Mouse (Mus musculus) testis, adult 2 months (tissue): Measurements from ENCODE around the gene 1700012A03Rik.

ENCODE experiments used
- CTCF ChIP-seq: fragments of 200-500 bp; IDR thresholded peaks from 2 replicates; pipeline ENCODE4 v1.5.1; 2012; ENCODE audit warnings: low read depth, mild to moderate bottlenecking, inconsistent platforms, low read length, moderate library complexity; ENCODE audit not compliant: control insufficient read depth, insufficient read depth, insufficient replicate concordance
- POLR2A ChIP-seq: fragments of 200-500 bp; IDR thresholded peaks from 2 replicates; pipeline ENCODE4 v1.6.1; 2012; ENCODE audit warnings: low read depth, mild to moderate bottlenecking, inconsistent platforms, low read length, moderate library complexity; ENCODE audit not compliant: control insufficient read depth

DNA sequence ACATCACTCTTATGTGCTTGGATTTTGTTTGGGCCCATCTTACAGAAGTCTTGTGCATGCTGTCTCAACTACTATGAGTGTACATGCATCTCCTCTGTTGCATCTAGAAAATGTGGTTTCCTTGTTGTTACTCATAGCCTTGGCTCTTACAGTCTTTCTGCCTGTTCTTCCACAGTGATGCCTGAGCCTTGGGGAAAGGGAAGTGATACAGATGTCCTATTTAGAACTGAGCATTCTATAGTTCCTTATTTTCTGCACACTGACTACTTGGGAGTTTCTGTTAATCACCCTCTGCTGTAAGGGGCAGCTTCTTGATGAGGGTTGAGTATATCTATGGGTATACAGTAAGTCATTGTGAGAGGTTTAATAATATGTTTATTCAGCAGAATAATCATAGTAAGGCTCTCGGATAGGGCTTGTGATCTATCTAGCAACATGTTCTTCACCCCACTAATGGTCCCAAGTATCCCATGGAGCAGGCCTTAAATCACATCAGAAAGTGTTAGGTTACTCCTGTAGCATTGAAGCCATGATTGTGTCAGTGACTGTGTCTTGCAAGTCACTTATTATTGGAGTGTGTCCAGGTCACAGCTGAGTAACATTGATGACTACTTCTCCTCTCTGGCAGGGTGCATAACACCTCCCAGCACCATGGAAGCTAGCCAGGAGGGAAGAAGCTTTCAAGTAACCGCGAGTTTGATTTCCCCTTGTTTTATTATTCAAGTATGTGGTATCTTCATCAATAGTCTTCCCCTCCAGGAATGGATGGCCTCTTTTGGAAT lies 21.6 kb upstream of the 1700012A03Rik start:
- no peak for TF ChIP-seq POLR2A
- TF ChIP-seq CTCF, result no peak
